Mouse (Mus musculus): ENCODE measurements around the gene Cyp4f39. TPM values are rescaled to one million over a fixed set of nuclear protein-coding genes. Genes with fewer than 3 reads are reported as not detected.
"Not testable (repeated sequence)": the region's sequence is repeated elsewhere in the genome, so short reads cannot be mapped to it uniquely, and the experiment has no call there.

Cyp4f39 gene
- polyA plus RNA-seq, 1 experiment from 2014 or later = 0.59 TPM

DNA sequence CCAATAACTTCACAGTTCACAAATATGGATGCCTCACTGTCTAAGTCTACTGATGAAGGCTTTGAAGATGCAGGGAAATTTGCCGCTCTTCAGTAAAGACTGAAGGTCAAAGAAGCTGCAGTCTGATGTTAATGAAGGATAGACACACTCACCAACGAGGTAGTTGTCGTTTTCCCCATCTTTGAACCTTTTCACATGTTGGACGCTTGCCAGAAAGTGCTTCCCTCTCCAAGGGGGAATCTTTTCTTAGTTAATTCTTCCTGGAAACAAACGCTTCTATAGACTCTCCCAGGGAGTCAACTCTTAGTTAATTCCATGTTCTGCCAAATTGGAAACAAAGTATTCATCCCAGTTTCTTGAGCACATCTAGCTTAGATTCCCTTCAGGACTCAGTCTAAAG, 63.6 kb downstream of the Cyp4f39 start:
- ATAC-seq = no peak
- no peaks in the 10 kb centered on the region for H3K27me3 ChIP-seq (replicated peaks; ENCODE audit: control insufficient read depth, insufficient read depth, low read length)
- 75% methylated on average over 5 of the region's 5 CpGs for WGBS
- H3K4me2 ChIP-seq (replicated peaks; ENCODE audit: low read depth) = no peak overlapping the region
- no peaks in the 10 kb centered on the region for H3K9me3 ChIP-seq (ENCODE audit: control insufficient read depth)
- H3K36me3 ChIP-seq (ENCODE audit: control insufficient read depth, insufficient read depth) = no peaks in the 10 kb centered on the region; the same call in 1 of the 2 replicates
- H3K9ac ChIP-seq (ENCODE audit: low read depth, low read length) = no peak overlapping the region
- H3K27ac ChIP-seq (ENCODE audit: low read depth, low read length) = no peak overlapping the region
- no peak overlapping the region for H3K4me3 ChIP-seq (ENCODE audit: low read depth, low read length)
- H3K4me1 ChIP-seq (replicated peaks; ENCODE audit: control insufficient read depth, insufficient read depth, low read length) = no peaks in the 10 kb centered on the region
- TF ChIP-seq CTCF (IDR thresholded peaks at IDR 0.05; ENCODE audit: low read depth) = no peak

DNA sequence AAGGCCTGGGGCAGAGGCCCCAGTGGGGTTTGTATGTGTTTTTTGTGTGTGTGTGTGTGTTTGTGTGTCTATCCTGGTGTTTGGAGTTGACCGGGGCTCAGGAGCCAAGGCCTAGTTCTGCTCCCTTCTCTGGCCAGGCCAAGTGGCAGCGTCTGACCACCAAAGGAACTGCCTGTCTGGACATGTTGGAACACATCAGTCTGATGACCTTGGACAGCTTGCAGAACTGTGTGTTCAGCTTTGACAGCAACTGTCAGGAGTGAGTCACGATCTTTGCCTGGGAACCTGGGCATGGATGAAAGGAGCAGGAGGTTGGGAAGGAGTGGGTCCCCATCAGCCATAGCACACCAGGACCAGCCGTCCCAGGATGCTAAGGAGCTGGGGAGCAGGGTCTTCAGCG, 69.5 kb downstream of the Cyp4f39 start:
- Histone ChIP-seq H3K4me1 (replicated peaks; ENCODE audit: control insufficient read depth, insufficient read depth, low read length) (no peaks in the 10 kb centered on the region), H3K27ac (ENCODE audit: low read depth, low read length) (no peak overlapping the region), H3K4me2 (replicated peaks; ENCODE audit: low read depth) (no peak overlapping the region), H3K27me3 (replicated peaks; ENCODE audit: control insufficient read depth, insufficient read depth, low read length) (no peaks in the 10 kb centered on the region), H3K9ac (ENCODE audit: low read depth, low read length) (no peak overlapping the region), H3K9me3 (ENCODE audit: control insufficient read depth) (no peaks in the 10 kb centered on the region), H3K4me3 (ENCODE audit: low read depth, low read length) (no peak overlapping the region), H3K36me3 (ENCODE audit: control insufficient read depth, insufficient read depth) (no peaks in the 10 kb centered on the region; the same call in 1 of the 2 replicates)
- no peak for TF ChIP-seq CTCF (IDR thresholded peaks at IDR 0.05; ENCODE audit: low read depth)
- no peak for ATAC-seq
- WGBS = 90% methylated on average over 5 of the region's 5 CpGs

DNA sequence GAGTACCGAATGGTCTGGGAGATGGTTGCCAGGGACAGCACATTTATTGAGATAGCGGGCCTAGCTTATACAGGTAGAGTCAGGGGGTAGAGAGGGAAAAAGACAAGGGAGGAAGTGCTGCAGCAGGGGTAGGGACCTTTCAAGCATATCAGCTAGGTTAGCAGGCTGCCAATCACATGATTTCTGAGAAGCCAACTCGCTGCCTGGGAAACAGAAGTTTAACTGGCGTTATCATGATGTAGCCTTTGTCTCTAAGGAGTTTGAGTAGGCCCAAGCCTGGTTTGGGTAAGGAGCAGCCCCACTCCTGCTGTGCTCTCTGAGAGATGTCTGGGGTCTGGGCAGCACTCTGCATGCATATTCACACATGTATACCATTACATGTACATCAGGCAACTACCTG, 69.9 kb downstream of the Cyp4f39 start:
- H3K27me3 ChIP-seq (replicated peaks; ENCODE audit: control insufficient read depth, insufficient read depth, low read length) = no peaks in the 10 kb centered on the region
- H3K9ac ChIP-seq (ENCODE audit: low read depth, low read length) = no peak overlapping the region
- no peaks in the 10 kb centered on the region for H3K9me3 ChIP-seq (ENCODE audit: control insufficient read depth)
- 67% methylated on average over 4 of the region's 4 CpGs for WGBS
- no peaks in the 10 kb centered on the region; the same call in 1 of the 2 replicates for H3K36me3 ChIP-seq (ENCODE audit: control insufficient read depth, insufficient read depth)
- no peak for ATAC-seq
- H3K4me1 ChIP-seq (replicated peaks; ENCODE audit: control insufficient read depth, insufficient read depth, low read length) = no peaks in the 10 kb centered on the region
- no peak overlapping the region for H3K4me2 ChIP-seq (replicated peaks; ENCODE audit: low read depth)
- no peak overlapping the region for H3K27ac ChIP-seq (ENCODE audit: low read depth, low read length)
- no peak for TF ChIP-seq CTCF (IDR thresholded peaks at IDR 0.05; ENCODE audit: low read depth)
- no peak overlapping the region for H3K4me3 ChIP-seq (ENCODE audit: low read depth, low read length)

DNA sequence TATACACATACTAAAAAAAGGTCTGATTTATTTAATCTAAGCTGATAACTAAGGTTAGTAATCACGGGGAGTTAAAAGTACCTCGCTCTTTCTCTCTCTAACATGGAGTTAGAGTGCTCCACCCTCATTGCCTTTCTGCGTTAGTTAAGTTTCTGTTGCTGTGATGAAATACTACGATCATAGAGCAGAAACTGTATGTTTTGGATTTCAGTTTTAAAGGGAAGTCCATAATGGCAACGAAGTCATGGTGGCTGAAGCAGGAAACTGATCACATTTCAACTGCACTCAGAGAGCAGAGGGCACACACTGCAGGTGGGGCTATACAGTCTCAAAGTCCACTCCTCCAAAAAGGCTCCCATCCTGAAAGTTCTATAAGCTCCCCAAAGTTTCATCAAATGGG, 70.3 kb downstream of the Cyp4f39 start:
- H3K36me3 ChIP-seq (ENCODE audit: control insufficient read depth, insufficient read depth) = no peaks in the 10 kb centered on the region; the same call in 1 of the 2 replicates
- no peak overlapping the region for H3K9ac ChIP-seq (ENCODE audit: low read depth, low read length)
- no peak overlapping the region for H3K4me3 ChIP-seq (ENCODE audit: low read depth, low read length)
- 74% methylated on average over 5 of the region's 5 CpGs for WGBS
- no peak for ATAC-seq
- no peaks in the 10 kb centered on the region for H3K27me3 ChIP-seq (replicated peaks; ENCODE audit: control insufficient read depth, insufficient read depth, low read length)
- no peak overlapping the region for H3K4me2 ChIP-seq (replicated peaks; ENCODE audit: low read depth)
- H3K4me1 ChIP-seq (replicated peaks; ENCODE audit: control insufficient read depth, insufficient read depth, low read length) = no peaks in the 10 kb centered on the region
- TF ChIP-seq CTCF (IDR thresholded peaks at IDR 0.05; ENCODE audit: low read depth) = no peak
- H3K9me3 ChIP-seq (ENCODE audit: control insufficient read depth) = no peaks in the 10 kb centered on the region
- no peak overlapping the region for H3K27ac ChIP-seq (ENCODE audit: low read depth, low read length)

DNA sequence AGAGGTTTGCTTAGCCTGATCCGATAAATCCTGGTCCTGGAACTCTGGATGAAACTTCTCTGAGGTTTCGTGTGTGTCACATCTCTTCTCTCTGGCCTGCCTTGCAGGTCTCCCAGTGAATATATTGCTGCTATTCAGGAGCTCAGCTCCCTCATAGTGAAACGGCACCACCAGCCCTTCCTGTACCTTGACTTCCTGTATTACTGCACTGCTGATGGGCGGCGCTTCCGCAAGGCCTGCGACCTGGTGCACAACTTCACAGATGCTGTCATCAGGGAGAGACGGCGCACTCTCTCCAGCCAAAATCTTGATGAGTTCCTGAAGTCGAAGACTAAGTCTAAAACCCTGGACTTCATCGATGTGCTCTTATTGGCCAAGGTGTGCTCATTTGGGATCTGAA, 71.4 kb downstream of the Cyp4f39 start:
- Histone ChIP-seq H3K4me2 (replicated peaks; ENCODE audit: low read depth) (no peak overlapping the region), H3K27ac (ENCODE audit: low read depth, low read length) (no peak overlapping the region), H3K36me3 (ENCODE audit: control insufficient read depth, insufficient read depth) (no peaks in the 10 kb centered on the region; the same call in 1 of the 2 replicates), H3K27me3 (replicated peaks; ENCODE audit: control insufficient read depth, insufficient read depth, low read length) (no peaks in the 10 kb centered on the region), H3K4me3 (ENCODE audit: low read depth, low read length) (no peak overlapping the region), H3K9ac (ENCODE audit: low read depth, low read length) (no peak overlapping the region), H3K9me3 (ENCODE audit: control insufficient read depth) (no peaks in the 10 kb centered on the region), H3K4me1 (replicated peaks; ENCODE audit: control insufficient read depth, insufficient read depth, low read length) (no peaks in the 10 kb centered on the region)
- TF ChIP-seq CTCF (IDR thresholded peaks at IDR 0.05; ENCODE audit: low read depth) = no peak
- ATAC-seq = no peak
- WGBS = 87% methylated on average over 11 of the region's 11 CpGs

DNA sequence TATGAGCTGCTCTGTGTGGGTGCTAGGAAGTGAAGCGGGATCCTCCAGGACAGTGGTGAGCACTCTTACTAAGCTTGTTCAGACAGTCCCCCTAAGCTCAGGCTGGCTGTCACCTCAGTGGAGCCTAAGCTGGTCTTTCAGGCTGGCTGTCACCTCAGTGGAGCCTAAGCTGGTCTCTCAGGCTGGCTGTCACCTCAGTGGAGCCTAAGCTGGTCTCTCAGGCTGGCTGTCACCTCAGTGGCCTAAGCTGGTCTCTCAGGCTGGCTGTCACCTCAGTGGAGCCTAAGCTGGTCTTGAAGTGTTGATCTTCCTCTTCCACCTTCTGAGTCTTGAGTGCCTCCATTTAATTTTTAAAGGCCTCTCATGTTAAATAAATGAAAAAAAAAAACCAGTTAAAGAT, 73.8 kb downstream of the Cyp4f39 start:
- H3K27ac ChIP-seq (ENCODE audit: low read depth, low read length); H3K4me1 ChIP-seq (replicated peaks; ENCODE audit: control insufficient read depth, insufficient read depth, low read length); ATAC-seq; H3K36me3 ChIP-seq (ENCODE audit: control insufficient read depth, insufficient read depth); H3K9ac ChIP-seq (ENCODE audit: low read depth, low read length); H3K27me3 ChIP-seq (replicated peaks; ENCODE audit: control insufficient read depth, insufficient read depth, low read length); H3K9me3 ChIP-seq (ENCODE audit: control insufficient read depth); H3K4me3 ChIP-seq (ENCODE audit: low read depth, low read length); H3K4me2 ChIP-seq (replicated peaks; ENCODE audit: low read depth): not testable (repeated sequence)
- WGBS = 90% methylated on average over 1 of the region's 1 CpGs

DNA sequence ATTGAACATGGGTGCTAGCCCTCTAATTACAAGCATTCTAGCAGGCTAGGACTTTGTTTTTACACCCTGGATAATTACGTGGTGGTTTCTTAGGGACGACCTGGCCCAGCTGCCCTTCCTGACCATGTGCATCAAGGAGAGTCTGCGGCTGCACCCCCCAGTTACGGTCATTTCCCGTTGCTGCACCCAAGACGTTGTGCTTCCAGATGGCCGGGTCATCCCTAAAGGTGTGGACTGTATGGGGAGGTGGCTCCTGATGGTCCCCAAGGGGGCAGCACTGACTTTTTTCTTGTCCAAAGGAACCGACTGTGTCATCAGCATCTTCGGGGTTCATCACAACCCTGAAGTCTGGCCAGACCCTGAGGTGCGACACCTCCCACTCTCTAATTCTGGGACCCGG, 75.2 kb downstream of the Cyp4f39 start:
- 0 out of 2 replicates have a peak overlapping the region, but pooled peaks have one; percentile 39 for H3K4me3 ChIP-seq (ENCODE audit: low read depth, low read length)
- no peaks in the 10 kb centered on the region for H3K4me1 ChIP-seq (replicated peaks; ENCODE audit: control insufficient read depth, insufficient read depth, low read length)
- no peaks in the 10 kb centered on the region; the same call in 1 of the 2 replicates for H3K36me3 ChIP-seq (ENCODE audit: control insufficient read depth, insufficient read depth)
- no peak overlapping the region for H3K27ac ChIP-seq (ENCODE audit: low read depth, low read length)
- H3K27me3 ChIP-seq (replicated peaks; ENCODE audit: control insufficient read depth, insufficient read depth, low read length) = no peaks in the 10 kb centered on the region
- H3K9ac ChIP-seq (ENCODE audit: low read depth, low read length) = peak overlapping the region; percentile 57; the same call in 1 of the 2 replicates
- peak overlapping the region; percentile 73 for H3K4me2 ChIP-seq (replicated peaks; ENCODE audit: low read depth)
- no peaks in the 10 kb centered on the region for H3K9me3 ChIP-seq (ENCODE audit: control insufficient read depth)
- peak; percentile 33; the same call in 1 of the 2 replicates for TF ChIP-seq CTCF (IDR thresholded peaks at IDR 0.05; ENCODE audit: low read depth)
- 78% methylated on average over 11 of the region's 11 CpGs for WGBS
- ATAC-seq = no peak

All from intestine, postnatal 0 days (tissue).